Mouse (Mus musculus): ENCODE results near the gene Spata1. TPM values are rescaled to one million over a fixed set of nuclear protein-coding genes. Genes with fewer than 3 reads are reported as not detected.
"Not testable (repeated sequence)": the region's sequence is repeated elsewhere in the genome, so short reads cannot be mapped to it uniquely, and the experiment has no call there.

The Spata1 gene
- total RNA-seq, 2 experiments from 2014 or later = 2.1 to 2.3 TPM

- DNase-seq = no peak
- intact Hi-C loops (cut with DNase I) = no loop called here
Measured at GRCm38 (mm10) chr3:146472657-146473056, 26.9 kb downstream of the Spata1 start.

GRCm38 (mm10) chr3:146469226-146469625 lies 30.3 kb downstream of the Spata1 start:
- DNase-seq = no peak
- intact Hi-C loops (cut with DNase I) = no loop called here

DNA sequence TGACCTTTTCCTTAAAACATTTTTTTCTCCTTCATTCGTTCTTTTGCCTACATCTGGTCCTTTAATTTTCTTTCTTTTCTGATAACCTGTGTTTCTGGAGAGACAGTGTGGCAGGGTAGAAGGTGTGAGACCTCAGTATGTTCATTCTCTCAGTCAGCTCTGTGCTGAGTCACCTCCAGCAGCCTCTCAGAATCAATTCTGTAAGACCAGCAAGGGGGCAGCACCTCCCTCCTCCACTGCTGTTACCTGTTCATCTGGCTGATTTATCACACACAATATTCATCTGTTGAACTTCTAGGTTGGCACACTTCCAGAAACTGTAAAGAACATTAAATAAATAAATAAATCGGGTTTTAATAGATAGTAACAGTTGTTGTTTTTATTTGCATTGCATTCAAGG lies 36.6 kb downstream of the Spata1 start:
- intact Hi-C loops (cut with DNase I) = no loop called here
- DNase-seq = no peak

- DNase-seq = no peak
Measured at GRCm38 (mm10) chr3:146451375-146451774, 48.2 kb downstream of the Spata1 start.

DNA sequence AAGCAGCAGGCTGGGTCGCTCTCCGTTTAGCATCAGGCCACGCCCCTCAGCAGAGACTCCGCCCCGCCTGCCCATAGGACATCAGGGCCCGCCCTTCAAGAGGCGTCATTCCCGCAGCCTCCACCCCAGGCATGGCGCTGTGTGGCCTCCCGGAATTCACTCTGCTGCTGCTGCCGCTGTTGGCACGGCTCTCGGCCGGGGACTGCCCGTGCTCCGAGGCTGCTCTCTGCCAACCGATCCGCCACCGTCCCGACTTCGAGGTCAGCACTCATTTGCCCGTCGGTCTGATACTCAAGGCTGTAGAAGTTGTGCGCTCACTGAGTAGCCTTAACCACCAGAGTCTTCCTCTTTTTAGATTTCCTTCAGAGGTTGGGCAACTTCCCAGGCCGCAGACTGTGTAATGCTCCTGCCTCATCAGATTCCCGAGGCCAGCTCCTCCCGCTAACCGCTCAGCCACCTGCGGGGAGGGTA lies 49.1 kb downstream of the Spata1 start:
- peak; percentile 89 to 93 for DNase-seq
- intact Hi-C loops (cut with DNase I) = loop anchor here (2.0 to 5.0 kb wide), 2 partner anchors 47 to 48 kb away; partner anchors contain the start of genes Gng5 and Spata1

More at GRCm38 (mm10) chr3:146451375-146451774, 48.2 kb downstream of the Spata1 start:
- intact Hi-C loops (cut with DNase I) = loop anchor here (2.0 to 5.0 kb wide), 2 partner anchors 46 to 49 kb away; partner anchors contain the start of genes Gng5 and Spata1

DNA sequence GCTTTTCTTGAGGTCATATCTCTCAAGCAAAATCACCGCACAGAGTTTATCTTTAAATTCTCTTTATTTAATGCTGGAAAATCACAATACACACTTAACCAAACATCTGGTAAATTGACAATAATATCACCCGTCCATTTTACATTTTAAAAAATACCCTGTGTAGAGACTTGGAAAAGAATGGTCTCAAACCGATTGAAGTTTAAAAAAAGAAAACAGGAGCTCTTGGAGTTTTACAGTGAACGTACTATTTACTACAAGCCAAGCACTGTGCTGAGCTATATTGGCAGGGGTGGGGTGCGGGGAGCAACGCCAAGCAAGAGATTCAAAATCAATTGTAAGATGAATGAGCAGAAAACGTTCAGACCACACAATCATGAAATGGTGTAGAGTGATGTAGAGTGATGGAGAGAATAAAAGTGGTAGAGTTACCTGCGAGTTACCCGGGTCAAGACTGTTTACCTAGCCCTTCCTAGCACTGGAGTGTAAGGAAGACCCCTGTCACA lies 49.8 kb downstream of the Spata1 start, which contains the start of gene Ctbs:
Gene Ctbs (plus strand): TSS at position 51 of the 506 bp plus-strand sequence.
- intact Hi-C loops (cut with DNase I) = loop anchor here (2.0 to 5.0 kb wide), 2 partner anchors 47 to 48 kb away; partner anchors contain the start of genes Gng5 and Spata1
- DNase-seq = no peak

- no peak for DNase-seq
- intact Hi-C loops (cut with DNase I) = no loop called here
Measured at GRCm38 (mm10) chr3:146448969-146449368, 50.6 kb downstream of the Spata1 start.

DNA sequence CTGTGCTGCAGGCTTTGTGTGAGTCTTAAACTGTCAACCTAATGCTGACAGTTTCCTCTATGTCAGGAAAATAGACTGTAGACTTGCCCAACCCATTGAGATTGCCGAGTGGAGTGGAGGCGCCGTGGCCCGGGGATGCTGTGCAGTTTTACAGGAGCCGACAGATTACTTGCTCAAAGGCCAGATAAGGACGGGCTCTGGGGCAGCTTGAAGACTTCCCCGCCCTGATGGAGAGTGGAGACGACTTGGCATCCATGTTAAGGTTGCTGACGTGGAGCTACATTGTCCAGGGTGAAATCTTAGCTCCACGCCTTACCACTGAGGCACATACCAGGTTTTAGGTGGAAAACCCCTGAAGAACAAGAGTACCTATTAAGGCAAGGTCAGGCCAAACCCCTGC lies 51.2 kb downstream of the Spata1 start:
- intact Hi-C loops (cut with DNase I) = no loop called here
- DNase-seq = no peak

- intact Hi-C loops (cut with DNase I) = no loop called here
- DNase-seq = no peak
Measured at GRCm38 (mm10) chr3:146447598-146447997, 52.0 kb downstream of the Spata1 start.

- intact Hi-C loops (cut with DNase I) = no loop called here
Measured at GRCm38 (mm10) chr3:146447156-146447555, 52.4 kb downstream of the Spata1 start.

DNA sequence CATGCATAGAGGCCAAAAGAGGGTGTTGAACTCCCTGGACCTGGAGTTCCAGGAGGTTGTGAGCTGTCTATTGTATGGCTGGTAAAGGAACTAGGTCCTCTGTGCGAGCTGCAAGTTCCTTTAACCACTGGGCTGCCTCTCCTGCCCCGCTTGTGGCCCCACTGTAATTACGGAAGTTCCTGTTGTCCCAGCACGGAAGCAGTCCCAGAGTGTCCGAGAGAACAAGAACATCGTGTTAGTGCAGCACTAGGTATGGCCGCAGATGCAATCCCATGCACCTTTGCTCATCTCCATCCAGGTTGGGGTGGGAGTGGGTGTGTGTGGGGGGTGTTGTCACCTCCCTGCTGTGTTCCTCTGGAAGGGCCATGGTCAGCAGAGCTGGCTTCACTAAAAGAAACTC lies 54.7 kb downstream of the Spata1 start:
- intact Hi-C loops (cut with DNase I) = no loop called here
- no peak for DNase-seq

More at GRCm38 (mm10) chr3:146447156-146447555, 52.4 kb downstream of the Spata1 start:
- DNase-seq = no peak

GRCm38 (mm10) chr3:146443380-146443779 lies 56.2 kb downstream of the Spata1 start:
- intact Hi-C loops (cut with DNase I) = no loop called here
- no peak for DNase-seq

DNA sequence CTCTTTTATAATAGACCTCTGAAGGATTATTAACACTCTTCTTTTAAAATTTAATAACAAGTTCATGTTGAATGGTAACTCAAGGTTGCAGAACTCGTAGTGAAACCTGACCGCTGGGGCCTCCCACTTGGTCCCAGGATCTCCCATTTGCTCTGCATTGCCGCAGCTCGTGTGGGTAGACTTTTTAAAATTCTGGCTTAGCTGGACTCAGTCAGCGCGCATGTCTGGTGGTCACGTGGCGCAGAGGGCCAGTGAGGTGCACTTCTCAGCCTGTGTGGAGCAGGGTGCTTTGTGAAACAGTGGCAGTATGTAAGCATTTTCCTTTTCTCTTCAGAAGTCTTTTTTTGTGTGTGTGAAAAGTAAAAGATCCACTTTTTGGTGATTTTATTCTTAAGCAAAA lies 56.6 kb downstream of the Spata1 start:
- DNase-seq = no peak
- intact Hi-C loops (cut with DNase I) = no loop called here

DNA sequence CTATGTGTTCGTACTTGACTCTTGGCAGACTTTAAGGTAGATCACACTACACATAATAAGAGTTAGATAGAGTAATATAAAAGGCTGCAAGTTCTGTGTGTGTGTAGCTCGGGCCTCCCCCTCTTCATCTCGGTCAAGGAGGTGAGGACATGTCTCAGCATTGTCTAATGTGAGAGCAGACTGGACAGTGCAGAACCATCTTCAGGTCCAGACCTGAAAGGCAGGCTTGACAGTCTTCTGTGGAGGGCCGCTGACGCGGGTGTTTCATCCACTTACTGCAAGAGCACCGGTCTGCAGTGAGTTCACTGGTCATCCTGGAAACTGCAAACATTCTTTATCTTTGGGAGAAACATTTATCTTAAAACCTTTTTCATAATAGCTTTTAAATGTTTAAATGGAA lies 57.1 kb downstream of the Spata1 start:
- no peak for DNase-seq
- intact Hi-C loops (cut with DNase I) = no loop called here

DNA sequence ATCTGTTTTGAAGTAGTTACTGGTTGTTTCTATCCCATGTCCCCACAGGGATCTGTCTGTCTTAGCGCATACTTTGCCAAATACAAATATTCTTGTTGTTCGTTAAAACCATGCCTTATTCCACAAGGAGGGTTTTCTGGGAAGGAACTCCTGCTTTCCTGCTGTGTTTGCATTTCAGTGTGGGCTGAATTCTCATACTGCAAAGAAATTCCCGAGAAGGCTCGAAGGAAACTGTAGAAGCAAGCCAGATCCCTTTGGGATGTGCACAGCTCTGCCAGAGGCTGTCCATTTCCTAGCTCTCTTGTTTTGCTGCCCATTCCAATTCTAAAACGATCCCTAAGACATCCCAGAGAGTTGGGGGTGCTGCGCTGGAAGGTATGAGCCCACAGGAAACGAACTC lies 59.1 kb downstream of the Spata1 start:
- DNase-seq = no peak
- intact Hi-C loops (cut with DNase I) = no loop called here

GRCm38 (mm10) chr3:146440011-146440410 lies 59.5 kb downstream of the Spata1 start:
- DNase-seq = no peak
- intact Hi-C loops (cut with DNase I) = no loop called here

DNA sequence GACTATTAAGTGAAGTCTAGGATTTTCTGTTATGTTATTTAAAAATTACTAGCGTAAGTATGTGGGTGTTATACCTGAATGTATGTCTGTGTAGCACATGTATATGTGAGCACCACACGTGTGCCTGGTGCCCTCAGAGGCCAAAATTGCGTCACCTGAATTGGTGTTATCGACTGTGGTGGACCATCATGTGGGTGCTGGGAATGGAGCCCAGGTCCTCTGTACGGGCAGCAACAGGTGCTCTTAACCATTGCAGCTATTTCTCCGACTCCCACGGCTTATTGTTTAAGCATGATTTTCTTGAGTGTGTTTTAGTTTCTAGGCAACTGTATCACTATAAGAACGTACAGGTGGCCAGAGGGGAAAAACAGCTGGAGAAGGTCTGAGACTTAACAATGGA lies 63.4 kb downstream of the Spata1 start:
- DNase-seq = no peak
- intact Hi-C loops (cut with DNase I) = no loop called here

GRCm38 (mm10) chr3:146435533-146435932 lies 64.0 kb downstream of the Spata1 start:
- intact Hi-C loops (cut with DNase I) = no loop called here
- no peak for DNase-seq

DNA sequence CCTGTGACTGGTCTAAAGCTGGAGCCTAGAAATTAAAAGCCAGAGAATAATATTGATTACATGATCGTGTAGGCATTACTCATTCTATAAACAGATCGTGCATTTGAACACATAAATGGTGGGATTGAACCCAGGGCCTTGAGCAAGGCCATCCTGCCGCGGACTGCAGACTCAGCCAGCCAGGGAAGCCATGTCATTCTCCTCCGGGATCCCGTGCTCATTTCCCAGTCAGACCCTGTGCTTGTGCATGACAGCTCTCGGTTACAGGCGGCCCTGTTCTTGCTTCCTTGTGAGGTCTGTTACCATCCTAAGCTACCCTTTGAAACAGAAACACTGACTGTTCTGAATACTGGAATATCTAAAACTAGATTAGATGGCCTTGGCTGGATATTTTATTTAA lies 64.9 kb downstream of the Spata1 start:
- no peak for DNase-seq
- intact Hi-C loops (cut with DNase I) = no loop called here

GRCm38 (mm10) chr3:146433681-146434350 lies 65.7 kb downstream of the Spata1 start:
- DNase-seq = no peak
- intact Hi-C loops (cut with DNase I) = no loop called here

DNA sequence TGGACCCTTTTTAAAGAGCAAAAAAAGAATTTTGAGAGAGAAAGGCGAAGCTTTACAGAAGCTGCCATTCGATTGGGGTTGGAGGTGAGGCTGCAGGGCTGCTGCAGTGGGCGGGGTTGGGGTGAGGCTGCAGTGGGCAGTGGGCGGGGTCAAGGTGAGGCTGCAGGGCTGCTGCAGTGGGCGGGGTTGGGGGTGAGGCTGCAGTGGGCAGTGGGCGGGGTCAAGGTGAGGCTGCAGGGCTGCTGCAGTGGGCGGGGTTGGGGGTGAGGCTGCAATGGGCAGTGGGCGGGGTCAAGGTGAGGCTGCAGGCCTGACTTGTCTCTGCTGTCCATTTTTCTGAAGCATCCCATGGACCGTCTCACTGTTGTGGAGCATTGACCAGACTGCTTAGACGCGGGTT lies 66.5 kb downstream of the Spata1 start:
- intact Hi-C loops (cut with DNase I); DNase-seq: not testable (repeated sequence)

DNA sequence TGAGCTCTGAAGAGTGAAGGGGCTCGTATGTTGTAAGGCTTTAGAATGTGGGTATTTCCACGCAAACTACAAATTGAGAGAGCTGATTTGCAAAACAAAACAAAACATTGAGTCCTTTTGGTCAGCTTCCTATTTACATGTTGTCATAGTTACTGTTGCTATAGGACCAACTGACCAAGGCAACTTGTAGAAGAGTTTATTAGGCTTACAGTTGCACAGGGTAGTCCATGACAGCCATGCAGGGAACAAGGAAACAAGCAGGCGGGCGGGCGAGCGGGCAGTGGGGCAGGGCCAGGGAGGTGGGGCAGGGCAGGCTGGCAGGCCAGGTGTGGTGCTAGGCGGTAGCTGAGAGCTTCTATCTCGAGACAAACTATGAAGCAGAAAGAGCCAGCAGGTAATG lies 73.1 kb downstream of the Spata1 start:
- no peak for DNase-seq
- intact Hi-C loops (cut with DNase I) = no loop called here
